Mouse (Mus musculus) thymus, adult 2 months (tissue): ENCODE data around the gene Ttc1. TPM values are rescaled to one million over a fixed set of nuclear protein-coding genes. Genes with fewer than 3 reads are reported as not detected.

Experiments used
- DNase-seq: peaks from one replicate; pipeline ENCODE4 v3.0.0; 2021
- H3K27ac ChIP-seq: fragments of 200-500 bp; 2 replicates; pipeline ENCODE4 v1.5.1; 2012; ENCODE audit warnings: low read length, control low read depth; ENCODE audit not compliant: control insufficient read depth, insufficient read depth
- H3K27me3 ChIP-seq: fragments of 200-500 bp; 2 replicates; pipeline ENCODE4 v1.6.1; 2012; ENCODE audit warnings: mild to moderate bottlenecking, low read length, moderate library complexity, mixed read lengths; ENCODE audit not compliant: control insufficient read depth, insufficient read depth
- H3K36me3 ChIP-seq: fragments of 200-500 bp; 2 replicates; pipeline ENCODE4 v1.6.1; 2012; ENCODE audit warnings: mild to moderate bottlenecking, low read length, moderate library complexity; ENCODE audit not compliant: control insufficient read depth, insufficient read depth
- H3K4me1 ChIP-seq: fragments of 200-500 bp; replicated peaks from 2 replicates; pipeline ENCODE4 v1.6.1; 2012; ENCODE audit warnings: low read length; ENCODE audit not compliant: control insufficient read depth, insufficient read depth
- H3K4me3 ChIP-seq: fragments of 200-500 bp; 2 replicates; pipeline ENCODE4 v1.5.1; 2012; ENCODE audit warnings: mild to moderate bottlenecking, low read length, control low read depth, moderate library complexity; ENCODE audit not compliant: control insufficient read depth, insufficient read depth
- CTCF ChIP-seq: fragments of 200-500 bp; IDR thresholded peaks from 2 replicates; pipeline ENCODE4 v1.5.1; 2012; ENCODE audit warnings: mild to moderate bottlenecking, control low read depth, low read length, moderate library complexity, borderline replicate concordance; ENCODE audit not compliant: control insufficient read depth, poor library complexity, insufficient read depth; ENCODE audit errors: extremely low read depth
- POLR2A ChIP-seq: fragments of 200-500 bp; IDR thresholded peaks from 2 replicates; pipeline ENCODE4 v1.6.1; 2012; ENCODE audit warnings: mild to moderate bottlenecking, low read length, control low read depth, moderate library complexity; ENCODE audit not compliant: control insufficient read depth, poor library complexity, insufficient read depth; ENCODE audit errors: extremely low read depth
- WGBS: fragments of 180-500 bp; shearing (Covaris S2); methylation state at CpG from one replicate; pipeline ENCODE4 v1.1.7; 2018; 5-methylcytosine and 5-hydroxymethylcytosine counted together
- polyA plus RNA-seq: library from polyadenylated mRNA; depleted of rRNA; stranded (reverse); fragments of >200 nt; gene quantifications from 2 replicates; pipeline ENCODE4 v1.2.3, GENCODE M21; 2012

The Ttc1 gene
- polyA plus RNA-seq, 1 experiment = 12.1 TPM

GRCm38 (mm10) chr11:43775469-43776323 is 27.9 kb upstream of the Ttc1 start:
- TF ChIP-seq CTCF = no peak
- no peak for TF ChIP-seq POLR2A
- Histone ChIP-seq H3K4me3 (no peak overlapping the region), H3K36me3 (no peaks in the 10 kb centered on the region), H3K27me3 (peaks cover 4% of the 10 kb centered on the region), H3K4me1 (no peaks in the 10 kb centered on the region; the same call in 1 of the 2 replicates), H3K27ac (no peak overlapping the region)
- WGBS = 20% methylated on average over 63 of the region's 63 CpGs
- DNase-seq = no peak

GRCm38 (mm10) chr11:43773725-43774124 is 25.9 kb upstream of the Ttc1 start:
- Histone ChIP-seq H3K36me3 (no peaks in the 10 kb centered on the region), H3K27ac (no peak overlapping the region)

GRCm38 (mm10) chr11:43770110-43770509 is 22.3 kb upstream of the Ttc1 start:
- no peak overlapping the region for H3K27ac ChIP-seq
- 91% methylated on average over 4 of the region's 4 CpGs for WGBS
- no peak for DNase-seq
- no peak for TF ChIP-seq CTCF
- TF ChIP-seq POLR2A = no peak
- no peaks in the 10 kb centered on the region for H3K36me3 ChIP-seq
- no peaks in the 10 kb centered on the region for H3K27me3 ChIP-seq
- 0 out of 2 replicates have a peak, but pooled peaks cover 4% of the 10 kb centered on the region for H3K4me1 ChIP-seq
- no peak overlapping the region for H3K4me3 ChIP-seq

More at GRCm38 (mm10) chr11:43773725-43774124, 25.9 kb upstream of the Ttc1 start:
- DNase-seq = no peak
- no peaks in the 10 kb centered on the region; the same call in 1 of the 2 replicates for H3K4me1 ChIP-seq
- peaks cover 4% of the 10 kb centered on the region for H3K27me3 ChIP-seq
- WGBS = 83% methylated on average over 5 of the region's 5 CpGs
- TF ChIP-seq CTCF (no peak), POLR2A (no peak)
- H3K4me3 ChIP-seq = no peak overlapping the region

GRCm38 (mm10) chr11:43767749-43768148 is 19.9 kb upstream of the Ttc1 start:
- Histone ChIP-seq H3K27ac (no peak overlapping the region), H3K27me3 (no peaks in the 10 kb centered on the region), H3K4me1 (0 out of 2 replicates have a peak, but pooled peaks cover 4% of the 10 kb centered on the region), H3K36me3 (no peaks in the 10 kb centered on the region), H3K4me3 (no peak overlapping the region)
- TF ChIP-seq CTCF = no peak
- TF ChIP-seq POLR2A = no peak
- WGBS = 80% methylated on average over 11 of the region's 11 CpGs
- DNase-seq = no peak

GRCm38 (mm10) chr11:43766922-43767648 is 19.3 kb upstream of the Ttc1 start:
- Histone ChIP-seq H3K27ac (no peak overlapping the region), H3K27me3 (no peaks in the 10 kb centered on the region), H3K36me3 (no peaks in the 10 kb centered on the region), H3K4me1 (0 out of 2 replicates have a peak, but pooled peaks cover 4% of the 10 kb centered on the region), H3K4me3 (peak overlapping the region; percentile 48)
- peak; percentile 81 for DNase-seq
- under 1% methylated on average over 37 of the region's 37 CpGs for WGBS
- peak; percentile 79; the same call in 1 of the 2 replicates for TF ChIP-seq CTCF
- no peak for TF ChIP-seq POLR2A

DNA sequence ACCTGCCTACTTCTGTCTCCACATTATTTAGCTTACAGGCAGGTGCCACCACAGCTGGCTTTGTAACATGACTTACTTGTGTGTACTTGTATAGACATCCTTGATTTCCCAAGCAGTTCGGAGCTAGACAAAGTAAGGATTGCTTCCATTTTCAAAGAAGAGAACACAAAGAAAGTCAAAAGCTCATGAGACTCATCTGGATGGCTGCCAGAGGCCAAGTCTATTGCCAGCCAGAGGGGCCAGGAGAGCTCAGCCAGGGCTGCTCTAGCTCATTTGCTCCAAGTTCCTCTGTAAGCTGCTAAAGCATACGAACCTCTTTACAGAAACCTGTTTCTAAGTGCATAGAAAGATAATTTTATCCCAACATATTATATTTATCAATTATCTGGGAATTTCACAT is 10.6 kb upstream of the Ttc1 start:
- 71% methylated on average over 2 of the region's 2 CpGs for WGBS
- Histone ChIP-seq H3K27ac (no peak overlapping the region), H3K4me1 (no peaks in the 10 kb centered on the region), H3K36me3 (no peaks in the 10 kb centered on the region), H3K4me3 (no peak overlapping the region), H3K27me3 (no peaks in the 10 kb centered on the region)
- TF ChIP-seq CTCF (no peak), POLR2A (no peak)
- no peak for DNase-seq
